Mouse (Mus musculus): ENCODE measurements around the gene Adam10. TPM values are rescaled to one million over a fixed set of nuclear protein-coding genes. Genes with fewer than 3 reads are reported as not detected.

The Adam10 gene
- polyA plus RNA-seq, 1 experiment from 2014 or later: 64.7 TPM

GRCm38 (mm10) chr9:70788705-70789104, 109.9 kb downstream of the Adam10 start:
- Histone ChIP-seq H3K4me2 (ENCODE audit: low read depth) (no peak overlapping the region), H3K4me3 (ENCODE audit: low read depth, low read length) (no peak overlapping the region), H3K4me1 (ENCODE audit: control insufficient read depth, insufficient read depth, low read length) (no peaks in the 10 kb centered on the region), H3K36me3 (ENCODE audit: control insufficient read depth, insufficient read depth, low read length) (no peaks in the 10 kb centered on the region), H3K27ac (ENCODE audit: low read depth, low read length) (no peak overlapping the region), H3K9me3 (ENCODE audit: control insufficient read depth, low read length) (no peaks in the 10 kb centered on the region), H3K9ac (ENCODE audit: low read length) (no peak overlapping the region), H3K27me3 (ENCODE audit: control insufficient read depth, insufficient read depth, low read length) (no peaks in the 10 kb centered on the region)
- no peak for ATAC-seq (ENCODE audit: insufficient read depth, low FRiP score, low TSS enrichment)
- WGBS: 83% methylated on average over 7 of the region's 7 CpGs
- DNase-seq (ENCODE audit: low spot score): no peak

GRCm38 (mm10) chr9:70790621-70791020, 111.8 kb downstream of the Adam10 start:
- DNase-seq (ENCODE audit: low spot score) (no peak), ATAC-seq (ENCODE audit: insufficient read depth, low FRiP score, low TSS enrichment) (no peak)
- Histone ChIP-seq H3K36me3 (ENCODE audit: control insufficient read depth, insufficient read depth, low read length) (no peaks in the 10 kb centered on the region), H3K9ac (ENCODE audit: low read length) (no peak overlapping the region), H3K9me3 (ENCODE audit: control insufficient read depth, low read length) (no peaks in the 10 kb centered on the region), H3K27ac (ENCODE audit: low read depth, low read length) (no peak overlapping the region), H3K4me2 (ENCODE audit: low read depth) (no peak overlapping the region), H3K4me1 (ENCODE audit: control insufficient read depth, insufficient read depth, low read length) (peaks cover 2% of the 10 kb centered on the region; the same call in 1 of the 2 replicates), H3K27me3 (ENCODE audit: control insufficient read depth, insufficient read depth, low read length) (no peaks in the 10 kb centered on the region), H3K4me3 (ENCODE audit: low read depth, low read length) (no peak overlapping the region)
- WGBS: 88% methylated on average over 4 of the region's 4 CpGs

GRCm38 (mm10) chr9:70794643-70795438, 116.0 kb downstream of the Adam10 start:
- WGBS: 63% methylated on average over 15 of the region's 15 CpGs
- no peak overlapping the region for H3K9ac ChIP-seq (ENCODE audit: low read length)
- H3K4me3 ChIP-seq (ENCODE audit: low read depth, low read length): no peak overlapping the region
- peaks cover 2% of the 10 kb centered on the region; the same call in 1 of the 2 replicates for H3K4me1 ChIP-seq (ENCODE audit: control insufficient read depth, insufficient read depth, low read length)
- DNase-seq (ENCODE audit: low spot score) (no peak), ATAC-seq (ENCODE audit: insufficient read depth, low FRiP score, low TSS enrichment) (no peak)
- H3K4me2 ChIP-seq (ENCODE audit: low read depth): no peak overlapping the region
- no peaks in the 10 kb centered on the region for H3K27me3 ChIP-seq (ENCODE audit: control insufficient read depth, insufficient read depth, low read length)
- H3K27ac ChIP-seq (ENCODE audit: low read depth, low read length): no peak overlapping the region; the same call in 1 of the 2 replicates
- no peaks in the 10 kb centered on the region for H3K36me3 ChIP-seq (ENCODE audit: control insufficient read depth, insufficient read depth, low read length)
- H3K9me3 ChIP-seq (ENCODE audit: control insufficient read depth, low read length): no peaks in the 10 kb centered on the region

GRCm38 (mm10) chr9:70795439-70795757, 116.6 kb downstream of the Adam10 start:
- H3K4me2 ChIP-seq (ENCODE audit: low read depth): no peak overlapping the region
- H3K27ac ChIP-seq (ENCODE audit: low read depth, low read length): no peak overlapping the region
- no peaks in the 10 kb centered on the region for H3K36me3 ChIP-seq (ENCODE audit: control insufficient read depth, insufficient read depth, low read length)
- ATAC-seq (ENCODE audit: insufficient read depth, low FRiP score, low TSS enrichment) (no peak), DNase-seq (ENCODE audit: low spot score) (no peak)
- peaks cover 2% of the 10 kb centered on the region; the same call in 1 of the 2 replicates for H3K4me1 ChIP-seq (ENCODE audit: control insufficient read depth, insufficient read depth, low read length)
- H3K9me3 ChIP-seq (ENCODE audit: control insufficient read depth, low read length): no peaks in the 10 kb centered on the region
- H3K9ac ChIP-seq (ENCODE audit: low read length): no peak overlapping the region
- no peak overlapping the region for H3K4me3 ChIP-seq (ENCODE audit: low read depth, low read length)
- H3K27me3 ChIP-seq (ENCODE audit: control insufficient read depth, insufficient read depth, low read length): no peaks in the 10 kb centered on the region
- 69% methylated on average over 2 of the region's 2 CpGs for WGBS

- ATAC-seq (ENCODE audit: insufficient read depth, low FRiP score, low TSS enrichment) (no peak), DNase-seq (ENCODE audit: low spot score) (no peak)
- Histone ChIP-seq H3K4me3 (ENCODE audit: low read depth, low read length) (no peak overlapping the region), H3K27me3 (ENCODE audit: control insufficient read depth, insufficient read depth, low read length) (no peaks in the 10 kb centered on the region), H3K27ac (ENCODE audit: low read depth, low read length) (no peak overlapping the region), H3K9me3 (ENCODE audit: control insufficient read depth, low read length) (no peaks in the 10 kb centered on the region), H3K4me2 (ENCODE audit: low read depth) (no peak overlapping the region), H3K4me1 (ENCODE audit: control insufficient read depth, insufficient read depth, low read length) (no peaks in the 10 kb centered on the region), H3K9ac (ENCODE audit: low read length) (no peak overlapping the region), H3K36me3 (ENCODE audit: control insufficient read depth, insufficient read depth, low read length) (no peaks in the 10 kb centered on the region)
- 73% methylated on average over 8 of the region's 8 CpGs for WGBS
These were observed 122.0 kb downstream of the Adam10 start for GRCm38 (mm10) chr9:70800588-70801315.

GRCm38 (mm10) chr9:70801761-70802160, 123.0 kb downstream of the Adam10 start:
- Histone ChIP-seq H3K27ac (ENCODE audit: low read depth, low read length) (no peak overlapping the region), H3K9ac (ENCODE audit: low read length) (no peak overlapping the region), H3K4me1 (ENCODE audit: control insufficient read depth, insufficient read depth, low read length) (no peaks in the 10 kb centered on the region), H3K4me2 (ENCODE audit: low read depth) (no peak overlapping the region), H3K4me3 (ENCODE audit: low read depth, low read length) (no peak overlapping the region), H3K9me3 (ENCODE audit: control insufficient read depth, low read length) (no peaks in the 10 kb centered on the region), H3K27me3 (ENCODE audit: control insufficient read depth, insufficient read depth, low read length) (no peaks in the 10 kb centered on the region), H3K36me3 (ENCODE audit: control insufficient read depth, insufficient read depth, low read length) (no peaks in the 10 kb centered on the region)
- ATAC-seq (ENCODE audit: insufficient read depth, low FRiP score, low TSS enrichment) (no peak), DNase-seq (ENCODE audit: low spot score) (no peak)
- 84% methylated on average over 3 of the region's 3 CpGs for WGBS

GRCm38 (mm10) chr9:70802816-70803215, 124.0 kb downstream of the Adam10 start:
- ATAC-seq (ENCODE audit: insufficient read depth, low FRiP score, low TSS enrichment): no peak

GRCm38 (mm10) chr9:70806069-70806468, 127.3 kb downstream of the Adam10 start:
- 75% methylated on average over 1 of the region's 1 CpGs for WGBS
- ATAC-seq (ENCODE audit: insufficient read depth, low FRiP score, low TSS enrichment) (no peak), DNase-seq (ENCODE audit: low spot score) (no peak)
- no peak overlapping the region for H3K27ac ChIP-seq (ENCODE audit: low read depth, low read length)
- H3K27me3 ChIP-seq (ENCODE audit: control insufficient read depth, insufficient read depth, low read length): no peaks in the 10 kb centered on the region
- no peaks in the 10 kb centered on the region for H3K36me3 ChIP-seq (ENCODE audit: control insufficient read depth, insufficient read depth, low read length)
- no peak overlapping the region for H3K4me2 ChIP-seq (ENCODE audit: low read depth)
- H3K4me3 ChIP-seq (ENCODE audit: low read depth, low read length): no peak overlapping the region
- H3K9me3 ChIP-seq (ENCODE audit: control insufficient read depth, low read length): no peaks in the 10 kb centered on the region
- H3K4me1 ChIP-seq (ENCODE audit: control insufficient read depth, insufficient read depth, low read length): no peaks in the 10 kb centered on the region
- no peak overlapping the region for H3K9ac ChIP-seq (ENCODE audit: low read length)

More at GRCm38 (mm10) chr9:70802816-70803215, 124.0 kb downstream of the Adam10 start:
- no peak for DNase-seq (ENCODE audit: low spot score)
- Histone ChIP-seq H3K4me2 (ENCODE audit: low read depth) (no peak overlapping the region), H3K9me3 (ENCODE audit: control insufficient read depth, low read length) (no peaks in the 10 kb centered on the region), H3K27ac (ENCODE audit: low read depth, low read length) (no peak overlapping the region), H3K9ac (ENCODE audit: low read length) (no peak overlapping the region), H3K4me1 (ENCODE audit: control insufficient read depth, insufficient read depth, low read length) (no peaks in the 10 kb centered on the region), H3K36me3 (ENCODE audit: control insufficient read depth, insufficient read depth, low read length) (no peaks in the 10 kb centered on the region), H3K27me3 (ENCODE audit: control insufficient read depth, insufficient read depth, low read length) (no peaks in the 10 kb centered on the region), H3K4me3 (ENCODE audit: low read depth, low read length) (no peak overlapping the region)
- 86% methylated on average over 3 of the region's 3 CpGs for WGBS

GRCm38 (mm10) chr9:70807714-70808113, 128.9 kb downstream of the Adam10 start:
- DNase-seq (ENCODE audit: low spot score) (no peak), ATAC-seq (ENCODE audit: insufficient read depth, low FRiP score, low TSS enrichment) (no peak)
- no peaks in the 10 kb centered on the region for H3K27me3 ChIP-seq (ENCODE audit: control insufficient read depth, insufficient read depth, low read length)
- H3K4me1 ChIP-seq (ENCODE audit: control insufficient read depth, insufficient read depth, low read length): no peaks in the 10 kb centered on the region
- H3K4me2 ChIP-seq (ENCODE audit: low read depth): no peak overlapping the region
- no peak overlapping the region for H3K4me3 ChIP-seq (ENCODE audit: low read depth, low read length)
- WGBS: 58% methylated on average over 11 of the region's 11 CpGs
- H3K9me3 ChIP-seq (ENCODE audit: control insufficient read depth, low read length): no peaks in the 10 kb centered on the region
- H3K27ac ChIP-seq (ENCODE audit: low read depth, low read length): no peak overlapping the region
- no peaks in the 10 kb centered on the region for H3K36me3 ChIP-seq (ENCODE audit: control insufficient read depth, insufficient read depth, low read length)
- H3K9ac ChIP-seq (ENCODE audit: low read length): no peak overlapping the region
